Mouse (Mus musculus) spleen, adult 18-20 months (tissue): ENCODE results near the gene Olfr293.

Experiments used
- DNase-seq, 2 experiments: peaks; one replicate each; pipeline ENCODE4 v3.0.0; 2022; ENCODE audit warnings: mixed read lengths in 2 of 2

Olfr293 gene

DNA sequence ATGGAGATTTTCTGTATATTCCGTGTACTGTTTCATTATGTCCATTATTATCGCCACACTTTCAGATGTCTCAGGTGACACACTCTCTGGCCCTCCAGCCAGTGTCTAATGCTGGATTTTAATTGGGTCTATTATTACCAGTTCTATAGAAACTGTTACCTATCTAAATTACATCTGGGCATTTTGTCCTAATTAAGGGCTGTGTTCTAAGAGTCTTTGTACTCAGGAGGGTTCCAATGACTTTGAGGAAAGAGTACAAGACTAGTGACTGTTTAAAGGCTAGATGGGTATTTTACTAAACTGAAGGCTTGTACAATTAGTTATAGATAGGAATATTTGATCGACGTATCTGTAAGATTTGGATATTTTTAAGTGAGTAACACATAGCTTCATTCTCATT, at the start of gene Olfr293:
Olfr293 (plus strand) TSS at position 301 of the 400 bp plus-strand sequence.
- no peak for DNase-seq

DNA sequence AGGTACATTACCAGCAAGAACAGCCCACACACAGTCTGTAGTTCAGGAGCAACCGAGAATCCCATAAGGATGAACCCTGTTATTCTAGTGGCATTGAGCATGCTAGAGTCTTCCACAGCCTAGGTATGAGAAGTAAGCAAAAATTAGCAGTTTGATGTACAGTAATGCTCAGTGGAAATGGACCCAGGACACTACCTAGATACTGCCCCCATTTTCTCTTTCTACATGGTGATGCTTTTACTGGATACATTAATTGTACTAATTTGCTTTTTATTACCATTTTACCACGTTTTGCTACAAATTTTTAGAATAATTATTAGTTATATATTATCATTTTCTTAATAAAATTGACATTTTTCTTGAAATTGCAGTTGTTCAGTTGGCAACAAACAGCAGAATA, 32.3 kb upstream of the Olfr293 start, which contains the start of gene Olfr294:
Olfr294 (minus strand) TSS at position 101 of the 400 bp plus-strand sequence.
- DNase-seq = no peak

DNA sequence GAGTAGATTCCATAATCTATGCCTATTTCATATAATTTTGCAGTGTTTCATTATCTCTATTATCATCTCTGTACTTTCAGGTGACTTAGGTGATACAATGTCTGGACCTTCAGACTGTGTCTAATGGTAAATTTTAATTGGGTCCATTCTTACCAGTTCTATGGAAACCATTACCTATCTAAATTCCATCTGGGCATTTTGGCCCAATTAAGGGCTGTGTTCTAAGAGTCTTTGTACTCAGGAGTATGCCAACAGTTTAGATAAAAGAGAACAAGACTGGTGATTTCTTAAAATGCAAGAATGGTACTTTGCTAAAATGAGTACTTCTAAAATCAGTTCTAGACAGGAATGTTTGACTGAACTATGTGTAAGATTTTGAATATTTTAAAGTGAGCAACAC, 39.2 kb downstream of the Olfr293 start, which contains the start of gene Olfr292:
Olfr292 (plus strand) TSS at position 301 of the 400 bp plus-strand sequence.
- no peak for DNase-seq
